Comparison of ENCODE assay signal across 27 mouse cellular contexts in genomic region chr3:159373177-159373576, GRCm38 (mm10).
A peak's percentile ranks its signal among the peaks of the same experiment; 100 is the strongest.
DNase-seq lines count a peak whose midpoint lies in the region; ATAC-seq and TF ChIP-seq lines count a peak whose summit lies in the region.
"Had no signal": no experiment of that assay in that cellular context is flagged by ENCODE, and none has a peak within 500 bp of the region (broad histone marks: within the 10 kb centered on the region; RNA-seq: fewer than 3 reads in every experiment).

No protein-coding gene starts in this region.

- TF ChIP-seq EP300 in stomach, postnatal 0 days (optimal IDR thresholded peaks at IDR 0.05), result no peak

- no peak overlapping the region for H3K27ac ChIP-seq in heart, embryonic 11.5 days (ENCODE audit: low read depth, low read length)
- H3K27ac ChIP-seq in hindbrain, postnatal 0 days, result no peak overlapping the region
- H3K27ac ChIP-seq in hindbrain, embryonic 16.5 days (ENCODE audit: low read depth, low read length), result no peak overlapping the region
- no peak overlapping the region for H3K27ac ChIP-seq in stomach, embryonic 16.5 days (ENCODE audit: low read length)
- no peak overlapping the region for H3K27ac ChIP-seq in stomach, postnatal 0 days (replicated peaks)
- H3K27ac ChIP-seq: embryonic facial prominence, embryonic 12.5 days; gastrocnemius, adult 2 months; hindbrain, embryonic 14.5 days; liver, embryonic 15.5 days had no signal

- no peak overlapping the region for H3K9ac ChIP-seq in heart, embryonic 11.5 days (ENCODE audit: low read depth, low read length)
- H3K9ac ChIP-seq in hindbrain, postnatal 0 days (replicated peaks; ENCODE audit: low read length), result no peak overlapping the region
- H3K9ac ChIP-seq in hindbrain, embryonic 16.5 days (ENCODE audit: low read depth, low read length), result no peak overlapping the region
- no peak overlapping the region for H3K9ac ChIP-seq in stomach, embryonic 16.5 days (ENCODE audit: low read length)
- H3K9ac ChIP-seq in stomach, postnatal 0 days (ENCODE audit: low read length), result no peak overlapping the region
- H3K9ac ChIP-seq: embryonic facial prominence, embryonic 12.5 days; hindbrain, embryonic 14.5 days; liver, embryonic 15.5 days; lung, embryonic 14.5 days had no signal

- no peaks in the 10 kb centered on the region for H3K36me3 ChIP-seq in heart, embryonic 11.5 days (ENCODE audit: control insufficient read depth, insufficient read depth, low read length)
- H3K36me3 ChIP-seq in hindbrain, postnatal 0 days (ENCODE audit: insufficient read depth, low read length), result no peaks in the 10 kb centered on the region
- no peaks in the 10 kb centered on the region for H3K36me3 ChIP-seq in hindbrain, embryonic 16.5 days (ENCODE audit: control insufficient read depth, insufficient read depth, low read length)
- no peaks in the 10 kb centered on the region for H3K36me3 ChIP-seq in stomach, embryonic 16.5 days (ENCODE audit: control insufficient read depth, insufficient read depth, low read length)
- H3K36me3 ChIP-seq in stomach, postnatal 0 days (ENCODE audit: control insufficient read depth, insufficient read depth, low read length), result no peaks in the 10 kb centered on the region
- H3K36me3 ChIP-seq: embryonic facial prominence, embryonic 12.5 days; liver, embryonic 15.5 days had no signal

- DNase-seq in adrenal gland, adult (ENCODE audit: inconsistent age in 2 of 2, low spot score in 1 of 2), result peak; percentile 16 to 46
- DNase-seq in adrenal gland, postnatal 25 days, result no peak
- peak; percentile 11 for DNase-seq in heart, adult 8-10 months (ENCODE audit: low spot score)
- peak; percentile 5 for DNase-seq in hindbrain, postnatal 0 days (ENCODE audit: low spot score)
- DNase-seq in stomach, postnatal 0 days (ENCODE audit: low spot score), result no peak
- DNase-seq: cerebellum, adult 11 months; cerebellum, adult 9-10 months; embryo, embryonic 11 days; gastrocnemius, adult 2 months; gastrocnemius, postnatal 36 days; kidney, adult 11 months; kidney, postnatal 14 days; layer of hippocampus, adult 9-11 months; lung, embryonic 14.5 days; lung, postnatal 14 days; spleen, adult 18-20 months; thymus, adult 2 months; thymus, postnatal 36 days had no signal

- no peak overlapping the region for H3K4me3 ChIP-seq in heart, embryonic 11.5 days (ENCODE audit: low read depth, low read length)
- no peak overlapping the region for H3K4me3 ChIP-seq in hindbrain, postnatal 0 days (ENCODE audit: low read length)
- H3K4me3 ChIP-seq in hindbrain, embryonic 16.5 days (ENCODE audit: low read length), result no peak overlapping the region
- no peak overlapping the region for H3K4me3 ChIP-seq in stomach, embryonic 16.5 days (replicated peaks; ENCODE audit: low read length)
- no peak overlapping the region for H3K4me3 ChIP-seq in stomach, postnatal 0 days (ENCODE audit: low read depth, low read length)
- H3K4me3 ChIP-seq: embryonic facial prominence, embryonic 12.5 days; gastrocnemius, adult 2 months; liver, embryonic 15.5 days had no signal

- H3K4me2 ChIP-seq in heart, embryonic 11.5 days, result no peak overlapping the region
- no peak overlapping the region for H3K4me2 ChIP-seq in hindbrain, postnatal 0 days (ENCODE audit: low read depth, low read length)
- H3K4me2 ChIP-seq in hindbrain, embryonic 16.5 days (ENCODE audit: low read length), result no peak overlapping the region
- no peak overlapping the region for H3K4me2 ChIP-seq in stomach, embryonic 16.5 days (ENCODE audit: low read depth, low read length)
- H3K4me2 ChIP-seq in stomach, postnatal 0 days (replicated peaks; ENCODE audit: low read depth), result no peak overlapping the region
- H3K4me2 ChIP-seq: embryonic facial prominence, embryonic 12.5 days; hindbrain, embryonic 14.5 days; liver, embryonic 15.5 days; lung, embryonic 14.5 days had no signal

- no peaks in the 10 kb centered on the region for H3K27me3 ChIP-seq in heart, embryonic 11.5 days (ENCODE audit: control insufficient read depth, insufficient read depth, low read length)
- no peaks in the 10 kb centered on the region for H3K27me3 ChIP-seq in hindbrain, postnatal 0 days (ENCODE audit: insufficient read depth, low read length)
- H3K27me3 ChIP-seq in hindbrain, embryonic 16.5 days (replicated peaks; ENCODE audit: control insufficient read depth, insufficient read depth, low read length), result no peaks in the 10 kb centered on the region
- no peaks in the 10 kb centered on the region for H3K27me3 ChIP-seq in stomach, embryonic 16.5 days (ENCODE audit: control insufficient read depth, insufficient read depth, low read length)
- H3K27me3 ChIP-seq in stomach, postnatal 0 days (ENCODE audit: control insufficient read depth, insufficient read depth, low read length), result no peaks in the 10 kb centered on the region
- H3K27me3 ChIP-seq: CH12.LX; embryonic facial prominence, embryonic 12.5 days; liver, embryonic 15.5 days had no signal

- H3K9me3 ChIP-seq in heart, embryonic 11.5 days (replicated peaks; ENCODE audit: control insufficient read depth, low read length), result no peaks in the 10 kb centered on the region
- no peaks in the 10 kb centered on the region for H3K9me3 ChIP-seq in hindbrain, postnatal 0 days (ENCODE audit: low read length)
- no peaks in the 10 kb centered on the region for H3K9me3 ChIP-seq in hindbrain, embryonic 16.5 days (ENCODE audit: control insufficient read depth, low read length)
- H3K9me3 ChIP-seq in stomach, embryonic 16.5 days (replicated peaks; ENCODE audit: control insufficient read depth, low read length), result no peaks in the 10 kb centered on the region
- H3K9me3 ChIP-seq in stomach, postnatal 0 days (ENCODE audit: control insufficient read depth, low read length), result no peaks in the 10 kb centered on the region
- H3K9me3 ChIP-seq: embryonic facial prominence, embryonic 12.5 days; liver, embryonic 15.5 days had no signal

- ATAC-seq in heart, embryonic 11.5 days (replicated peaks; ENCODE audit: insufficient number of reproducible peaks, low FRiP score, low TSS enrichment), result no peak
- ATAC-seq in hindbrain, postnatal 0 days, result no peak
- ATAC-seq in hindbrain, embryonic 16.5 days, result no peak
- 0 out of 2 replicates have a peak, but pooled peaks have one; percentile 37 for ATAC-seq in stomach, embryonic 16.5 days (ENCODE audit: insufficient read depth, low FRiP score)
- ATAC-seq in stomach, postnatal 0 days (ENCODE audit: low FRiP score, low TSS enrichment), result no peak
- ATAC-seq: forebrain, embryonic 16.5 days; midbrain, embryonic 16.5 days had no signal

- TF ChIP-seq CTCF in hindbrain, postnatal 0 days (IDR thresholded peaks at IDR 0.05; ENCODE audit: low read depth), result no peak
- no peak for TF ChIP-seq CTCF in stomach, postnatal 0 days (IDR thresholded peaks at IDR 0.05; ENCODE audit: low read depth)

- H3K4me1 ChIP-seq in heart, embryonic 11.5 days (ENCODE audit: control insufficient read depth, insufficient read depth, low read length), result no peaks in the 10 kb centered on the region
- H3K4me1 ChIP-seq in hindbrain, postnatal 0 days (ENCODE audit: insufficient read depth, low read length), result no peaks in the 10 kb centered on the region
- no peaks in the 10 kb centered on the region for H3K4me1 ChIP-seq in hindbrain, embryonic 16.5 days (ENCODE audit: control insufficient read depth, insufficient read depth, low read depth, low read length)
- H3K4me1 ChIP-seq in stomach, embryonic 16.5 days (ENCODE audit: control insufficient read depth, insufficient read depth, low read length), result no peaks in the 10 kb centered on the region
- H3K4me1 ChIP-seq in stomach, postnatal 0 days (replicated peaks; ENCODE audit: control insufficient read depth, insufficient read depth), result no peaks in the 10 kb centered on the region
- H3K4me1 ChIP-seq: embryonic facial prominence, embryonic 12.5 days; liver, embryonic 15.5 days had no signal

Comparison
In these comparisons a context has a peak if more than half of its experiments do, and no peak if none do; other contexts are left out.
1. DNase-seq: peak in adrenal gland, adult (2 of 2), heart, adult 8-10 months (single experiment) and hindbrain, postnatal 0 days (single experiment); none in adrenal gland, postnatal 25 days (single experiment) and stomach, postnatal 0 days (single experiment).